Mouse (Mus musculus) liver, postnatal 0 days (tissue): Measurements from ENCODE around the gene Gm20388.

ENCODE experiments used
- CTCF ChIP-seq: sonication (generic); IDR thresholded peaks from 2 replicates; pipeline ENCODE4 v1.5.1; 2016; ENCODE audit warnings: antibody characterized with exemption, low read depth
- EP300 ChIP-seq: IDR thresholded peaks from 2 replicates; pipeline ENCODE4 v1.6.1; 2016; ENCODE audit warnings: antibody characterized with exemption, low read depth, mild to moderate bottlenecking

DNA sequence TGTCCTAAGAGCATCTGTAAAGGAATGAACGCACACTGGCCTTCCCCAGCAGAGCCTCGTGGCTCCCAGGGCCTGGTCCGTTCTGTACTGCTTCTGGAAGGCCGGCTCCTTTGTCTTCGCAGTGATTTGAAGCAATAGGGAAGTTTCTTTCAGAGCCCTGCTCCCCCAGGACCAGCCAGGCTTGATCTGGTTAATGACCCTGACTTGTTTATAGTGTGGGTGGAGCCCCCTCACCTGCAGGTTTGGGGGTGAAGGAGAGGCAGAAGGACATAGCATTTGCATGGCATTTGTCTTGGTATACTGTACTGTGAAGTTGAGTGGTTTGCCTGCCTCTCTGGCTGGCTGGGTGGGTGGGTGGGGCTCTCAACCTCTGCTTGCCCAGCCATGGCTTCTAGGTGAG is 833.8 kb downstream of the Gm20388 start:
- no peak for TF ChIP-seq CTCF
- TF ChIP-seq EP300: no peak
